Mouse (Mus musculus): ENCODE data around the gene Myo18a.

DNA sequence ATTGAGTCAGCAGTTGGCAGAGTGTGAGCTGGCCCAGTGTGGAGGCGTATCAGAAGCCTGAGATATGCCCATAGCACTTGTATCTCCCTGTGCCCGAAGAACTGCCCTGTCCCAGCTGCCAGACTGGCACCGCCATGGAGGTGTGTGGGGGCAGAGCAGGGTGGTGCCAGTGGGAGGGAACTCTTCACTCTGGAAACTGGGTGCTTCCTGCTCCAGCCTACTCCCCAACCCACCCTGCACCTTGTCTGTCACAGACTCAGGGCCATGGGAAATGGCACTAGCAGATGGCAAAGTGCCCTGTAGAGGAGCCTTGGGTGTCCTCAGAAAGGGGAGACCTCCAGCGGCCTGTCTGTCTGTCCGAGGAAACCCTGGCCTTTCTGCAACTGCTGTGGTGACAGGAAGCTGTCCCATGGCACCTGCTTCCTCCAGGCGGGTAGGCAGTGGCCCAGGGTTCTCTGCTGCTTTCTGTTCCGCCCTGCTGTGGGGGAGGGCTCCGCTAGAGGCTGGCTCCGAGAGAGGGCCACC lies 39.4 kb downstream of the Myo18a start:
- TF ChIP-seq CTCF (IDR thresholded peaks at IDR 0.05; ENCODE audit: extremely low read depth, insufficient read depth, low read length) (no peak), POLR2A (IDR thresholded peaks at IDR 0.05; ENCODE audit: extremely low read depth, insufficient read depth, low read length) (no peak)

All from cortical plate, adult 2 months (tissue).